Mouse (Mus musculus): ENCODE results near the gene Tti1. TPM values are rescaled to one million over a fixed set of nuclear protein-coding genes. Genes with fewer than 3 reads are reported as not detected.
"Not testable (repeated sequence)": the region's sequence is repeated elsewhere in the genome, so short reads cannot be mapped to it uniquely, and the experiment has no call there.

Tti1 gene
- total RNA-seq (2021), result 10 to 100 TPM; 15.7 to 16.6 TPM
- long read RNA-seq, experiment 1, transcript Tti1-201 (8 exons, 3,830 nt), result major isoform, 23 of 36 reads
- long read RNA-seq, experiment 1, partial matches to known transcripts, result 0 of 36 reads
- long read RNA-seq, experiment 1, other reads (novel, unspliced or antisense), result 9 of 36 reads
- long read RNA-seq, experiment 2, transcript Tti1-201 (8 exons, 3,830 nt), result major isoform, 6 of 13 reads
- long read RNA-seq, experiment 2, partial matches to known transcripts, result 1 of 13 reads
- long read RNA-seq, experiment 2, other reads (novel, unspliced or antisense), result 3 of 13 reads

DNA sequence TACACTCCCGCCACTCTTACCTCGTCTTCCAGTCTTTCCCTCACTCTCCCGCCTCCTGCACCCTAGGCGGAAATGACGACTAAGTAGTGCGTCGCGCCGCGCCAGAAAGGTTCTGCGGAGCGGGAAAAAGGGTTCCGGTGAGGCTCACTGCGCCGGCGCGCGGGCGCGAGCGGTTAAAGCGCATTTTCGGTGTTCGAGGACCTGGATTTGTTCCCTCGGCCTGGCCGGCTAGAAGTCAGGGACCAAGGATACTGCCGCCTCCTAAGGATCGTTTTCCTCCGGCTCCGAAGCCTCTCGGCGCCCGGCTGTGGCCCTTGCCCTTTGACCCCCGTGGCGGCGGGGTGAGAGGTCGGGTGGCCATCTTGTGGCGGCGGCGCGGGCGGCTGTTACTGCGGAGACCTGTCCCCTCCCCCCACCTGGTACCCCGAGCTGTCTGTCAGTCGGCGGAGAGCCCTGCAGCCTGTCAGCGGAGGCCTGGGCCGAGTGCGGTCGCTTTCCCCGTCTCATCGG lies at the start of gene Tti1, which contains the start of gene Rprd1b:
Gene Tti1, minus strand, starts transcription at position 80 of the 510 bp plus-strand sequence.
Gene Rprd1b, plus strand, starts transcription at position 144 of the 510 bp plus-strand sequence.
- peak; percentile 93 for DNase-seq

DNA sequence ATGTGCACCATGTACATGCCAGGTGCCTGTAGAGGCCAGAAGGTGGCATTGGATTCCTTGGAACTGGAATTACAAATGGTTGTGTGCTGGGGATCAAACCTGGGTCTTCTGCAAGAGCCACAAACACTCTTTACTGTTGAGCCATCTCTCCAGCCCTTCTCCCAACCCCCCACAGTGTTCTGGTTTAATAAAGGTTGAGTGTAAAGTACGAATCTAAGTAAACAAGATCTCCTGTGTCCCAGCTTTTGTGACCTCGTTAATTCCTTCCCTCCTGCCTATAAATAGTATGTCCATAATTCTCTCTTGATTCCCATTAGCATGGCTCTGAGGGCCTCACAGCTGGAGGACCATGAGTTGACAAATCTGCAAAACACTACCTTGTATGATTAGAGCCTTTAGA lies 49.7 kb upstream of the Tti1 start:
- DNase-seq, result no peak

DNA sequence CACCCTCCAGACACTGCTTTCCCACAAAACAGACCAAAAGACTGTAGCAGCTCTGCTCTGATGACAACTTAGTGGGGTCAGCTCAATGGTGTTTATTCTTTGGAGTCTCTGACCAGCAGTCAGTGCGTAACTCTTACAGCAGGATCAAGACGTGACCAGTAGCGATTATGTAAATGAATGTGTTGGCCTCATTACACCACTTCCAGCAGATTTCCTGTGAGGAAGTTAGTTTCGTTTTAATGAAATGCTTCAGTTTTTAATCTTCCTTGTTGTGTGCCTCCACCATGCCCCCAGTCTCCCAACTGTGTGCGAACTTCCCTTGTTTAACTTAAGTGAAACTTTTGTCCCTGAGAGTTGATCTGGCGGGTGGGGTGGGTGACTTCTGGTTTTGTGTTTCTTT lies 48.5 kb upstream of the Tti1 start:
- no peak for DNase-seq

DNA sequence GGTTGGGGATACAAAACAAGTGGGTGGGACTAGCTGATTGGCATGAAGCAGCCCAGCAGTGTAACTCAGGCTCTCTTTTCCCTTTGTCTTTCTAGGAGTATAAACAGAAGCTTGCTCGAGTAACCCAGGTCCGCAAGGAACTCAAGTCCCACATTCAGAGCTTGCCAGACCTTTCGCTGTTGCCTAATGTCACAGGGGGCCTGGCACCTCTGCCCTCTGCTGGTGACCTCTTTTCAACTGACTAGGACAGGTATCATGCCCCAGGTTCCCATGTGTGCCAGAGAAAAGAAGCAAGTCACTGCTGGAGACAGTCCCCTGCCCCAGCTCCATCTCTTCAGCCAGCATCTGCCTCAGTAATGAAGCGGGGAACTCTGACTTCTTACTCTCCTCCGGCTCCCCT lies 46.6 kb upstream of the Tti1 start:
- no peak for DNase-seq

DNA sequence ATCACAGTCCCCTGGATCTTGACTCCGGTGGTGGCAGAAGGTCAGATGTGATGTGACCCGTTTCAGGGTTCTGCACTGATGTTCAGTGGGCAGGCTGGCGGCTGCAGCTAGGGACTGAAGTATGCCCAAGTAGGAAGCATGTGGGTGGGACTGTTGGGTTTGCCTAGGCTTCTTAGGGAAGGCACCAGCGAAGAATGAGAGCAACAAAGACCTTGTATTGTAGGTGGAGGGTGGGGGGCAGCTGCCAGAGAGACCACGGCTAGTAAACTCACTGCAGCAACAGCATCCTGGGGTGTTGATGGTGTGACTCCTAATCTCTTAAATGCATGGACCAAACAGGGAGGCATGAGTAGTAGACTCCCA lies 43.4 kb upstream of the Tti1 start:
- no peak for DNase-seq

DNA sequence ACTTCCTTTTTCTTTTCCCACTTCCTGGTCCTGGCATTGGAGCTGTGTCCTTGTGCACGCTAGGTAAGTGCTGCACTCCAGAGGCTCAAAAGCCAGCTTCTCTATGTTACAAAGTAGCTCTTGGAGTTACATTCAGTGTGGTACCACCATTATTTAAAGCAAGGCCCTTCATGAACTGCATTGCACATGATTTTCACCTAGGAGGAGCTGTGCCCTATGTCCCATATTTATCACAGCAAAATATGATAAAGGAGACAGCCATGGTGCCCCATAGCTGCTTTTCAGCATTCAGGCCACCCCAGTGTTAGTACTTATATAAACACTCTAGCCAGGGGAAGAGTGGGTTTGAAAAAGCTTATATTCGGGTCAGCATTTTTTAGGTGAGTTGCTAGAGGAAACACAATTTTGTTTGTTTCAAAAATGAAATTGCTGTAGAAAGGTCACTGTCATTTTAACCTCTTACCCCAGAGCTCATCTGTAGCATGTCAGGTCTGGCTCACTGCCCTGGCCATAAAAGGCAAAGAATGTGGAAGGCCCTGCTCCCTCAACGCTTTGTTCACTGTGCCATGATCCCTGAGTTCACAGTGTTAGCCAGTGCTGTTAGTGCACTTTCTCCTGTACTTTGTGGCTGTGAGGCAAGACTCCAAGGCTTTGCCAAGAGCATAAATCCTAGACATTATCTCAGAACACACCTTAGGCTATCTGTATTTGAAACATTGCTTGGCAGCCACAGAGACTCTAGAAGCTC lies 42.8 kb upstream of the Tti1 start:
- no peak for DNase-seq

DNA sequence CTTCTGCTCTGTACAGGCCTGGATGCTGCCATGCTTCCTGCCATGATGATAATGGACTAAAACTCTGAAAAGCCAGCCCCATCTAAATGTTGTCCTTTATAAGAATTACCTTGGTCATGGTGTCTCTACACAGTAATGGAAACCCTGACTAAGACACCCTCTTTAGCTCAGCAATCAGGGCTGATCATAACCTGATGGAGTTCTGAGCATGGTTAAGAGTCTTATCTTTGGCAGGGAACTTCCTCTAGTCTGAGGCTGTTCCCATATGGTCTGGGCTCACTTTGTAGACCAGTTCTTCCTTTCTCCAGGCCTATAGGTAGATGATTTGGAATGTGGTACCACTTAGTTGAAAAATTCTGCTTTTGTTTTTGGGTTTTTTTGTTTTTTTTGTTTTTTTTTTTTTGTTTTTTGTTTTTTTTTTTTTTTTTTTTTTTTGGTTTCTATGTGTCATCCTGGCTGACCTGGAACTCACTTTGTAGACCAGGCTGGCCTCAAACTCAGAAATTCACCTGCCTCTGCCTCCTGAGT lies 40.3 kb upstream of the Tti1 start:
- DNase-seq, result no peak

DNA sequence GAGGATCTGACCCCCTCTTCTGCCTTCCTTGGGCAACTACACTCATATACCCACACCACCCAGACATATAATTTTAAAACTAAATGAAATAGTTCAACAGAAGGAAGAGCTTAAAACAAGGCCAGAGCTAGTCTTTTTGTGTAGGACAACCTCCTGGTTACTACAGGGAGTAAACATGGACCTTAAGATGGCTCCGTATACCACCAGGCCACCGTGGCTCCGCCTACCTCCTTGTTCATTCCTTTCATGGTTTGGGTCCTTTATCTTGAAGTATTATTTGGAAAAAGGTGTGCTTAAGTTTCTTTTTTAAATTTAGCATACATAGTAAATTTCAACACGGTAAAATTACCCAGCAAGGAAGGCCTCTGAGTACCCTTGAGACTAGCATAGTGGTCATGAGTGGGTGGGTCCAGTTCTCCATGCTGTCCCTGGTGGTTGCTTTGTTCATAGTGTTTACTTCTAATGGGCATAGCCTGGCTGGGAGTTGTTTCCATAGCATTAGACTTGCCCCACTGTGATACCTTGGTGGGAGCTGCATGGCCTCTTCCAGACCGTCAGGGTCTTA lies 39.1 kb upstream of the Tti1 start:
- DNase-seq, result no peak

DNA sequence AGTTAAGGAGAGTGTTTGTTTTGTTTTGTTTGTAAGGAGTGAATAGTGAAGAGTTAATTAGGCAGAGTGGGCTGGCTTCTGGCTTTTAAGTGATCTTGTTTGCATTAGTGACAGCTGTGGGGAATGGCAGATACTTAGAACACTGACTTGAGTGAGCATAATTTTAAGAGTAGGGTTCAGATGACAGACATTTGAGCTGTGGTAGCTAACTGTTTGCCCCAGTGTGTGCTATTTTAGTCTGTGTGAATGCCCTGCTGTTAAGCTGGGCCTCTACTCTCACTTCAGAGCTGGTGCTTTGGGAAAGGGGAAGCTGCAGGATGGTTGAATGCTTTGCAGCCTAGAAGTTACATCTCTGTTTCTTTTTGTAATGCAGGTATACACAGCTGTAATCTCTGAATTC lies 38.2 kb upstream of the Tti1 start:
- DNase-seq, result no peak

DNA sequence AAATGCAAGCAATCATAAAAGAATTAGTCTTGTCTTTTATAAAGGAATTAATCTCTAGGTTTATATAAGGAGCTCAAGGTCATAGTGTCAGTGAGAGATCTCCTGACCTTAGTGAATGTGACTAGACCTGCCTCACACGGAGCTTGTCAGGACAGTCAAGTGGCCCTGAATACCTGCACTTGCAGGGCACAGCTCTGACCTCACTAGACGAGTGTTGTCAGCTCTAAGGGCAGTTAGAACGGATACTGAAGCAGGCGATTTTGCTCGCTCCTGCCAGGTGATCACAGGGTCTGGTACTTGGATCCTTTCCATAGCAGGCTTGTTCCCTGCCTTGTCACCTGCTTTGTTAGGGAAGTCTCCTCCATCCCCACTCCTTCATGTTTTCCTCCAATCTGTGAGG lies 36.8 kb upstream of the Tti1 start:
- DNase-seq, result no peak

DNA sequence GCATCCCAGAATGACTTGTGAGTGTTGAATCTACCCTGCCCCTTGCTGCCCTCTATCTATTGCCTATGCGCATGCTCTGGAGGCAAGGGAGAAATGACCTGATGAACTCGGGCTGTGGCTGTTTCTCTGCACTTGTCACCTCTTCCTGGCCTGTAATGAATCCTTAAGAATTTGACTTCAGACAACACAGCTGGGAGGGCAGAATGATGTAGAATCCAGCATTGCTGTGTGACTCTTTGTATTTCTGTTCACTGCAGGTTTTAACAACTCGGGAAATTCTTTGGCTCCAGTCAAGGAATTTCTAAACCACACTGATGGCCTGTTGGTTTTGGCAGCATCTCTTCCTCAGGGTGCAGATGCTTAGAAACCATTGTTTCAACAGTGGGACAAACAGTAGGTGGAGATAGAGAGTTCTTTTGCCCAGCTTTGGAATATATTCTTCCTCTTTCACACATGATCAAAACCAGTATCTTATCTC lies 36.4 kb upstream of the Tti1 start:
- no peak for DNase-seq

DNA sequence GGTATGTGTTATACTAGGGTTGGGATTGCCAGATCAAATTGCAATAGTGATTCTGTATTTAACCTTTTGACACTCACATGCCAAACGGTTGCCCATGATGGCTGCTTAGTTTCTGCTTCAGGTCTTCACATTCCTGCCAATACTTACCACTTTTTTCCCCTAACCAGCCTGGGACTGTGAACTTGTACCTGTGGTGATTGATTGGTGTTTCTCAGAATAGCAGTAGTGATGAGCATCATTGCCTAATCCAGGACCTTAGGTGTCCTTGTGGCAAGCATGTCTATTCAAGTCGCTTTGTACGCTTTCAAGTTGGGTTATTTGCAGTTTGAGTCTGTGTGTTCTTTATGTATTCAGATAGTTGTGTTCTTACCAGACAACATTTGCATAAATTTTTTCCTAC lies 34.8 kb upstream of the Tti1 start:
- no peak for DNase-seq

DNA sequence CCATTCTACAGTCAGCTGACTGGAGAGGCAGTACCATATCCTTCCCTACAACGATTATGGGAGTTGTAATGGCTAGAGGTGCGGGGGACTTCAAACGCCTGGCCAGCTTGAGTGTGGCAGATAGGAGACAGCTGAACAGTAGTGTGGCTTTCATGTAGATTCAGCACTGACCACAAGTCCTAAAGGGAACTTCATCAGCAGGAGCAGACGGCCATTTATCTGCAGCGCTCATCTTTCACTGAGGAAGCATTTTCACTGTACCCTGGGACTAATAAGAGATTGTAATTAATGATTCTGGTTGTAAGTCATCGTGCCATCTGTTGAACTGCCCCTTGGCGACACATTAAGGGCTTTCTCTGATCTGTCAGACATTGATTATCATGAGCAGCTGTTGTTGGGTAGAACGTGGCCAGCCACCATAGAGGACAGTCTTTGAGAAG lies 31.5 kb upstream of the Tti1 start:
- no peak for DNase-seq

DNA sequence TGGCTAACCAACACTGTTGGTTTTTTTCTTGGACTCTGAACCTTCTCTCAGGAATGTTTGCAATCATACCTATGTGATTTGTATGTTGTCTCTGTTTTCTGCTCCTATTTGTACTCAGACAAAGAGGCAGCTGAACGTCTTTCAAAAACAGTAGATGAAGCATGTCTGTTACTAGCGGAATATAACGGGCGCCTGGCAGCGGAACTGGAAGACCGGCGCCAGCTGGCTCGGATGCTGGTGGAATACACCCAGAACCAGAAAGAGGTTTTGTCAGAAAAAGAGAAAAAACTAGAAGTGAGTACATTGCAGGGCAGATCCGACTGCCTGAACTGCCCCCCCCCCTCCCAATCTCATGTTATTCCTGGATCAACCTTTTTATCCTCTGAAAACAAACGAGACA lies 30.3 kb upstream of the Tti1 start:
- peak; percentile 63 for DNase-seq

DNA sequence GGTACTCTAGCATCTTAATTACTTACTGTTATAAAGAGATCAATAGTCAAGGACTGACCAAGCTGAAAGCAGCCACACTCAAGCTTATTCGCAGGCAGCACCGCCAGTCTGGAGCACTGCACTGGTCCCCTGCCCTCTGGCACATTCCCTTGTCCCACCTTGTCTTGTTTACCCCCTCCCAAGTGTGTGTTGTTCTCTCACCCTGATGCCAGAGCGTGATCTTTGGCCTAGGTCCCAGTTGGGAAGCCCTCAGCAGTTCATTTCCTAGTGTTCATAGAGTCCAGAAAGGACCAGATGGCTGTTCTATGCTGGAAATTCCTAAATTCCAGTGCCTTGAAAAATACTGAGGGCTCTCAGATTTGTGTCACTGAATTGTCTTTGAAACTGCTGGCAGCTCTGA lies 28.8 kb upstream of the Tti1 start:
- no peak for DNase-seq

DNA sequence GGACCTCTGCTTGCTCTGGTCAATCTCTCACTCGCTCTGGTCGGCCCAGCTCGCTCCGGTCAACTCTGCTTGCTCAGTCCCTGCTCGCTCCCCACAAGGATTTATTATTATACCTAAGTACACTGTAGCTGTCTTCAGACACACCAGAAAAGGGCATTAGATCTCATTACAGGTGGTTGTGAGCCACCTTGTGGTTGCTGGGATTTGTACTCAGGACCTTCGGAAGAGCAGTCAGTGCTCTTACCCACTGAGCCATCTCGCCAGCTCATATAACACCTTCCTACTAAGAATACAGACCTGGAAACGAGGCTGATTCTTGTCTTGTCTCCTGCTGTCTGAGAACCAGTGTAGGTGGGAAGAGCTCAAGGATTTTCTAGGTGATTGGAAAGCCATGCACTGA lies 27.1 kb upstream of the Tti1 start:
- DNase-seq, result not testable (repeated sequence)

DNA sequence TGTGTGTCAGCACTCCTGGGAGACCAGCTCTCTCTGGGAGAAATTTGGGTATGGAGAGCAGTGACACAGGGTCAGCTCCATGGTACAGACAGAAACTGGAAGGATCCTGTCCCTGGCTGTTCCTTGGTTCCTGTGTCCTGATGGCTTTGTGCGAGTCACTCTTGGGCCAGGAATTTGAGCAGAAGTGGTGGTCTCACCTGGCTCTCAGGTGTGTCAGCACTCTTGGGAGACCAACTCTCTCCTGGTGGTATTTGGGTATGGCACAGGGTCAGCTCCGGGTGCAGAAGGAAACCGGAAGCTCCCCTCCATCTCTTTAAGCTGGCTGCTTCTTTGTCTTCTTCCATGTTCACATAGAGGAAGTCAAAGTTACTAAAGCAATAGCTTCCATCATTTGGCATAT lies 26.4 kb upstream of the Tti1 start:
- no peak for DNase-seq

DNA sequence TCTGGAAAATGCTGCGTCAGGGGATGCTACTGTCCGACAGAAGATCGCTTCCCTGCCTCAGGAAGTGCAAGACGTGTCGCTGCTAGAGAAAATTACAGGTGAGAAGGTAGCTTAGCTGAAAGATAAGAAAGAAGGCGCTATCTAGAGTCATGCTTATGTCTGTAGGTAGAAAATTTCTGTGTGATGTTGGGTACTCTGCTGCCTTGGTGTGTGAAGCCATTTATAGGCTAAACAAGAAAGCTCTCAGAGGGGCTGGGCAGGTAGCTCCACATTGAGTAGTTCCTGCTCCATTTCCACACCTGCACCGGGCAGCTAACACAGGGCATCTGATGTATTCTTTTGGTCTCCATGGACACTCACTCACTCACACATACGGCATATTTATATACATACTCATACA lies 21.9 kb upstream of the Tti1 start:
- no peak for DNase-seq

DNA sequence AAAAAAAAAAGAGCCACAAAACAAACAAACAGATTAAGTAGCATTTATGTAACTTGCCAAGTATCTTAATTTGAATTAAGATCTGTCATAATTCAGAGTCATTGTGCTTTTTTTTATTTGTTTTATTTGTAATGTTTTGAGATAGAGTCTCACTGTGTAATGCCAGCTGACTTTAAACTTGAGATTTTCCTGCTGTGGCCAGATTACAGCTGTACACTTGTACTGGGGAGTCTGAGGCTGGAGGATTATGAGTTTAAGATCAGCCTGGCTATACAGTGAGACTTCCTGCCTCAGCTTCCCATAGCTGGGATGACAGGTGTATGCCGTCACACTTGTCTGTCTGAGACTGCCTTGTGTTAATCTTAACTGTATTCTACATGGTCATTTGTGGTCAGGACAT lies 20.5 kb upstream of the Tti1 start:
- no peak for DNase-seq

DNA sequence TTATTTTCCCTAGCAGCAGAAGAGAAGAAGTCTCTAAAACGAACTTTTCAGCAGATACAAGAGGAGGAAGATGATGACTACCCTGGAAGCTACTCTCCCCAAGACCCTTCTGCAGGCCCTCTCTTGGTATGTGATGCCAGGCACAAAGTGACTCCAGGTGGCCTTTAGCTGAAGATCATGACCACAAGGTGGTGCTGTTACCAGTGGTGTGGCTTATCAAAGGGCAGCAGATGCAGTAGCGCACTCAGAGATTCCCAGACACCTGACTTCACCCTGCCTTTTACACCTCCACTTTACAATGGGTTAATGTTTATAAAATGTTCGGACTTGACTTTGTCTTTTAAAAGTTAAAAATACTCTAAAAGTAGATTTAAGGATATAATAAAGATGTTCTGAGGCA lies 19.7 kb upstream of the Tti1 start:
- DNase-seq, result peak; percentile 41

DNA sequence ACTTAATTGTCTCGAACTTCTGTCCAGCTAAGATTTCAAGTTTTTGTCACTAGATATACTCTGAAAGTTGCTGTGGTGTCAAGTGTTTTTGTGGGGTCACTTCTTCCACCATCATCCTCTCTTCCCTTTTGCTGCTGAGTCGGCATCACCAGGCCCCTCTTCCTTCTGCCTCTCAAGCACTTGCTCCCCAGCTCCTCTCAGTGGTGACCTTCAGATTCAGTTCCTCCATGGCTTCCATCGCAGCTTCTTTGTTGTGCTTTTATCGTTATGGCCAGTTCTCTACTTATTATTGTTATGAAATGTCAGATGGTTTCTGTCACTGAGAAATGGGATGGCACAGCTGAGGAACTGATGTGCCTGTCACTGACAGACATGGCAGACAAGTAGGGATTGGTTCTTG lies 18.0 kb upstream of the Tti1 start:
- DNase-seq, result no peak

DNA sequence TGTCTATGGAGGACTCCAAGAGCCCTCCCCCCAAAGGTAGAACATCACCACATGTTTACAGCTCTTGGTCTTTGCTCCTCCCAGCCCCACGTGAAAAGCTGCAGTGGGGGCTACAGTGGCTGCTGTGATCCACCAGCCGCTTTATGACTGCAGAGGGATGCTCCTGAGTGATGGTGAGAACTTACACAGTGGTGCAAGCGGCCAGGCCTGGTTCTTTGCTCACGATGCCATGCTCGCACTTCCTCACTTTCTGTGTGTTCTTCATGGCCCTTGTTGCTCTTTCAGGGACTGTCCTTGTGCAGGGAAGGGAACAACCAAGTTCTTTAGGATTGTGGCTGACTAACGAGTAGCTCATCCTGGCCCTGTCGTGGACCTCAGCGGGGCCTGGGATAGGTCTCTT lies 15.3 kb upstream of the Tti1 start:
- DNase-seq, result no peak

DNA sequence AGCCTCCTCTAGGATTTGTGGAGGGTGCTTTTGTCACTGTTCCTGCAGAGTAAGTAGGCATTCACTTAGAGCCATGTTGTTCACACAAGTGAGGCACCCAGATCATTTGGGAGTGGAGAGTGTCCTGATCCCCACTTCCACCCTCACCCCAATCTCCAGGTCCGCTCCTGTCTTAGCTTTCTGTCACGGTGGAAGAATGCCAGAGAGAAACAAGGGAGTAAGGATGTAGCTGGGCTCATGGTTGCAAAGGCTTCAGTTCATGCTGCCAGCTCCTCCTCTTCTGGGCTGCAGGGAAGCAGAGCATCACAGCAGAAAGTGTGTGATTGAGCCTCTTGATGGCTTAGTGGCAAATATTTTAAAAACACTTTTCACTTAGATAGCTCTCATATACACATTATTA lies 12.2 kb upstream of the Tti1 start:
- no peak for DNase-seq

Measured in gastrocnemius, postnatal 10 days (tissue).